Mouse (Mus musculus) ES-E14 (cell line): ENCODE results near the gene Tmem191c. TPM values are rescaled to one million over a fixed set of nuclear protein-coding genes. Genes with fewer than 3 reads are reported as not detected.

Experiments
- DNase-seq: peaks from one replicate; pipeline ENCODE4 v3.0.0-alpha.2; 2013; ENCODE audit warnings: low read depth, low spot score
- H3K27ac ChIP-seq: 2 replicates; pipeline ENCODE4 v1.5.1; 2012; ENCODE audit warnings: low read depth, mild to moderate bottlenecking, low read length, moderate library complexity, mixed read lengths; ENCODE audit not compliant: poor library complexity, insufficient read depth, severe bottlenecking
- H3K36me3 ChIP-seq: 2 replicates; pipeline ENCODE4 v1.6.1; 2012; ENCODE audit warnings: mild to moderate bottlenecking, low read length, moderate library complexity, mixed read lengths; ENCODE audit not compliant: control insufficient read depth, poor library complexity, insufficient read depth, severe bottlenecking
- H3K4me1 ChIP-seq, 2 experiments: fragments of 150-350 bp in 1 of 2; sonication (generic) in 1 of 2; 2 replicates each; pipeline ENCODE4 v1.6.1; 2012; ENCODE audit warnings: low read length in 2 of 2, mild to moderate bottlenecking in 1 of 2, mixed read lengths in 1 of 2; ENCODE audit not compliant: control insufficient read depth in 2 of 2, insufficient read depth in 2 of 2, poor library complexity in 1 of 2
- H3K4me3 ChIP-seq, 2 experiments: fragments of 150-350 bp in 1 of 2; sonication (generic) in 1 of 2; 2 replicates each; pipeline ENCODE4 v1.5.1; 2012; ENCODE audit warnings: low read length in 2 of 2, low read depth in 1 of 2, mild to moderate bottlenecking in 1 of 2, mixed read lengths in 1 of 2; ENCODE audit not compliant: insufficient read depth in 1 of 2, poor library complexity in 1 of 2, severe bottlenecking in 1 of 2
- H3K9ac ChIP-seq: 2 replicates; pipeline ENCODE4 v1.6.1; 2012; ENCODE audit warnings: low read depth, mild to moderate bottlenecking, low read length, mixed read lengths; ENCODE audit not compliant: poor library complexity, insufficient read depth, severe bottlenecking
- H3K9me3 ChIP-seq: fragments of 150-350 bp; sonication (generic); 2 replicates; pipeline ENCODE4 v1.6.1; 2012; ENCODE audit warnings: low read depth, mild to moderate bottlenecking, low read length; ENCODE audit not compliant: control insufficient read depth, insufficient read depth
- CHD2 ChIP-seq: IDR thresholded peaks from 2 replicates; pipeline ENCODE4 v1.6.1; 2014; ENCODE audit warnings: mild to moderate bottlenecking, low read depth, low read length, inconsistent platforms
- HCFC1 ChIP-seq: IDR thresholded peaks from 2 replicates; pipeline ENCODE4 v1.6.1; 2012; ENCODE audit warnings: low read length, inconsistent platforms, borderline replicate concordance; ENCODE audit not compliant: insufficient read depth
- MAFK ChIP-seq: IDR thresholded peaks from 2 replicates; pipeline ENCODE4 v1.6.1; 2014; ENCODE audit warnings: mild to moderate bottlenecking, low read depth, low read length, inconsistent platforms; ENCODE audit not compliant: insufficient read depth
- ZC3H11A ChIP-seq: IDR thresholded peaks from 2 replicates; pipeline ENCODE4 v1.6.1; 2012; ENCODE audit warnings: low read depth, mild to moderate bottlenecking, inconsistent platforms, low read length, borderline replicate concordance
- ZNF384 ChIP-seq: IDR thresholded peaks from 2 replicates; pipeline ENCODE4 v1.6.1; 2012; ENCODE audit warnings: low read depth, low read length, inconsistent platforms
- in situ Hi-C, 2 experiments: fragments of 600-800 bp; cut with MboI; formaldehyde crosslinking; loops; one replicate each; pipeline ENCODE4 v1.15.1; 2025; ENCODE audit warnings: low sequenced_read_pairs in 2 of 2, inconsistent platforms in 1 of 2; ENCODE audit not compliant: unreplicated experiment in 2 of 2
- total RNA-seq: library from RNA; depleted of rRNA; stranded (reverse); fragments of 300-350 nt; gene quantifications from 2 replicates; pipeline ENCODE4 v1.2.3, GENCODE M21; 2012

Tmem191c gene
- total RNA-seq, 1 experiment, result 45.1 TPM

- no peak for TF ChIP-seq HCFC1
- TF ChIP-seq ZC3H11A, result no peak
- no peak for TF ChIP-seq CHD2
- no peak for TF ChIP-seq ZNF384
- TF ChIP-seq MAFK, result no peak
- no peak overlapping the region for H3K27ac ChIP-seq
- H3K36me3 ChIP-seq, result peaks cover 28% of the 10 kb centered on the region
- H3K4me3 ChIP-seq, result no peak overlapping the region
- in situ Hi-C loops, result loop anchor here in 1 of 2 experiments (10.0 kb wide), 1 partner anchor 152 kb away; the partner anchor contains the start of gene Sdf2l1
- no peaks in the 10 kb centered on the region for H3K9me3 ChIP-seq
- no peak for DNase-seq
- H3K4me1 ChIP-seq, result no peaks in the 10 kb centered on the region
- H3K9ac ChIP-seq, result no peak overlapping the region
These were observed 11.2 kb downstream of the Tmem191c start for GRCm38 (mm10) chr16:17287103-17287502.

- peaks cover 14% of the 10 kb centered on the region for H3K36me3 ChIP-seq
- H3K9ac ChIP-seq, result no peak overlapping the region
- DNase-seq, result no peak
- TF ChIP-seq HCFC1, result no peak
- no peak for TF ChIP-seq CHD2
- no peak for TF ChIP-seq ZNF384
- no peak for TF ChIP-seq MAFK
- TF ChIP-seq ZC3H11A, result no peak
- H3K4me1 ChIP-seq, result no peaks in the 10 kb centered on the region
- in situ Hi-C loops, result no loop called here
- no peaks in the 10 kb centered on the region for H3K9me3 ChIP-seq
- H3K4me3 ChIP-seq, result no peak overlapping the region
- H3K27ac ChIP-seq, result no peak overlapping the region
These were observed 15.1 kb downstream of the Tmem191c start for GRCm38 (mm10) chr16:17291016-17291415.

DNA sequence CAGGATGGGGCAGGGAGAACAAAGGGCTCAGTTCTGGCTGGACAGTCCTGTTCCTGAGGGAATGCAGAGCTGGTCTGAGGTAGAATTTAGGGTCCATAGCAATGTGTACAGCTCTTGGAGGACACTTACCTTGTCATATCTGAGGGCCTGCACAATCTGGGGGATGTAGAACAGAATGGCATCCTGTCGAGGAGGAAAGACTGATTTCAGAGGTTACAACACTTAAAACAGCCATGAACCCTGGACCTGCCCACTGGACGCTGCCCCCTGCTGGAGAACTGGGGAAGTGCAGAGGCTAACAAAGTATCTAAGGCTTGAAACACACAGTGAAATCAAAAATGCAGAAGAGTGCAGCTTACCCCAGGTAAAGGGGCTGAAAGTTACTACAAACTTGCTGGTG is 16.9 kb downstream of the Tmem191c start:
- DNase-seq, result peak; percentile 58
- Histone ChIP-seq H3K4me3 (no peak overlapping the region), H3K36me3 (peaks cover 21% of the 10 kb centered on the region), H3K9ac (no peak overlapping the region), H3K4me1 (no peaks in the 10 kb centered on the region), H3K9me3 (no peaks in the 10 kb centered on the region), H3K27ac (no peak overlapping the region)
- in situ Hi-C loops, result no loop called here
- no peak for TF ChIP-seq CHD2
- TF ChIP-seq ZC3H11A, result peak; percentile 37; the same call in 1 of the 2 replicates
- TF ChIP-seq HCFC1, result no peak
- no peak for TF ChIP-seq ZNF384
- TF ChIP-seq MAFK, result no peak

- no peak overlapping the region for H3K27ac ChIP-seq
- peaks cover 18% of the 10 kb centered on the region; the same call in 1 of the 2 replicates for H3K36me3 ChIP-seq
- in situ Hi-C loops, result no loop called here
- H3K9ac ChIP-seq, result no peak overlapping the region
- H3K4me1 ChIP-seq, result no peaks in the 10 kb centered on the region
- no peak for DNase-seq
- H3K4me3 ChIP-seq, result no peak overlapping the region
- H3K9me3 ChIP-seq, result no peaks in the 10 kb centered on the region
- no peak for TF ChIP-seq HCFC1
- TF ChIP-seq ZC3H11A, result no peak
- TF ChIP-seq ZNF384, result no peak
- TF ChIP-seq MAFK, result no peak
- no peak for TF ChIP-seq CHD2
These were observed 24.9 kb downstream of the Tmem191c start for GRCm38 (mm10) chr16:17300818-17301217.

- H3K9ac ChIP-seq, result no peak overlapping the region
- DNase-seq, result no peak
- in situ Hi-C loops, result no loop called here
- TF ChIP-seq HCFC1 (no peak), ZC3H11A (no peak), ZNF384 (no peak), CHD2 (no peak), MAFK (no peak)
- H3K4me3 ChIP-seq, result no peak overlapping the region
- H3K27ac ChIP-seq, result no peak overlapping the region
- H3K9me3 ChIP-seq, result no peaks in the 10 kb centered on the region
- H3K36me3 ChIP-seq, result peaks cover 18% of the 10 kb centered on the region
- no peaks in the 10 kb centered on the region for H3K4me1 ChIP-seq
These were observed 27.8 kb downstream of the Tmem191c start for GRCm38 (mm10) chr16:17303521-17304245.
